Mouse (Mus musculus) kidney, postnatal 36 days (tissue): ENCODE measurements at regions not wholly inside any gene's neighbourhood (a gene's known extent, or its start where the extent isn't known, plus 50 kb on each side); places are given as distances from the start of the nearest gene placed in this dataset.

Experiments used
- DNase-seq, 2 experiments: peaks; one replicate each; pipeline ENCODE4 v3.0.0; 2021 to 2022; ENCODE audit warnings: mixed read lengths in 2 of 2

- DNase-seq, result peak in 1 of 2 experiments; percentile 19
Measured at GRCm38 (mm10) chr13:68372631-68373030, 209.3 kb downstream of the Mtrr start.
